Mouse (Mus musculus): ENCODE measurements around the gene Cacnb1. TPM values are rescaled to one million over a fixed set of nuclear protein-coding genes. Genes with fewer than 3 reads are reported as not detected.
A peak's percentile ranks its signal among the peaks of the same experiment; 100 is the strongest.

The Cacnb1 gene
- polyA plus RNA-seq, 2 experiments = 21.5 to 51.4 TPM

GRCm38 (mm10) chr11:98024516-98024915 lies 1.7 kb upstream of the Cacnb1 start:
- Histone ChIP-seq H3K36me3 (ENCODE audit: control insufficient read depth, insufficient read depth, low read length) (peaks cover 16% of the 10 kb centered on the region), H3K27ac (replicated peaks; ENCODE audit: low read depth, low read length) (no peak overlapping the region), H3K4me3 (replicated peaks; ENCODE audit: low read length) (no peak overlapping the region), H3K9ac (ENCODE audit: low read depth, low read length, severe bottlenecking) (no peak overlapping the region), H3K4me2 (replicated peaks; ENCODE audit: low read depth, low read length, severe bottlenecking) (no peak overlapping the region), H3K9me3 (ENCODE audit: control insufficient read depth, low read length) (no peaks in the 10 kb centered on the region), H3K4me1 (ENCODE audit: control insufficient read depth, insufficient read depth, low read length) (peaks cover 32% of the 10 kb centered on the region), H3K27me3 (ENCODE audit: control insufficient read depth, insufficient read depth, low read length) (no peaks in the 10 kb centered on the region)
- TF ChIP-seq POLR2A (IDR thresholded peaks at IDR 0.05; ENCODE audit: borderline replicate concordance, extremely low read depth, insufficient read depth, insufficient read length) = no peak
- ATAC-seq (ENCODE audit: low FRiP score, low read depth) (no peak), DNase-seq (ENCODE audit: low spot score) (no peak)
- WGBS = 85% methylated on average over 3 of the region's 3 CpGs

DNA sequence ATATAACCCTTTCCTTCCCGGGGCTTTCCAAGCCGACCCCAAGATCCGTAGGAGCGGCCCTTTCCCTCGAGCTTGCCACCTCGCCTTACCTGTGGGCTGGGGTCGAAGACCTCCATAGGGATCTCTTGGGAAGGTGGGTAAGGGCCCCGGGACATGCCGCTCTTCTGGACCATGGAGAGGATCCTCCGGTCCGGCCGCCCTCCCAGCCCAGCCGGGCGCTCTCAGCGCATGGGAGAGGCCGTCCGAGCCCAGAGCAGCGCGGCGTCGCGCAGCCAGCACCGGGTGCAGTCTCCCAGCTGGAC lies 630 bp downstream of the Cacnb1 start:
- 2% methylated on average over 19 of the region's 23 CpGs for WGBS
- Histone ChIP-seq H3K4me1 (ENCODE audit: control insufficient read depth, insufficient read depth, low read length) (peaks cover 28% of the 10 kb centered on the region), H3K4me3 (replicated peaks; ENCODE audit: low read length) (peak overlapping the region; percentile 81), H3K4me2 (replicated peaks; ENCODE audit: low read depth, low read length, severe bottlenecking) (peak overlapping the region; percentile 61), H3K9ac (ENCODE audit: low read depth, low read length, severe bottlenecking) (peak overlapping the region; percentile 78), H3K27ac (replicated peaks; ENCODE audit: low read depth, low read length) (peak overlapping the region; percentile 93), H3K27me3 (ENCODE audit: control insufficient read depth, insufficient read depth, low read length) (no peaks in the 10 kb centered on the region), H3K9me3 (ENCODE audit: control insufficient read depth, low read length) (no peaks in the 10 kb centered on the region), H3K36me3 (ENCODE audit: control insufficient read depth, insufficient read depth, low read length) (peaks cover 16% of the 10 kb centered on the region)
- DNase-seq (ENCODE audit: low spot score) (no peak), ATAC-seq (ENCODE audit: low FRiP score, low read depth) (no peak; the same call in 1 of the 2 replicates)
- no peak for TF ChIP-seq POLR2A (IDR thresholded peaks at IDR 0.05; ENCODE audit: borderline replicate concordance, extremely low read depth, insufficient read depth, insufficient read length)

GRCm38 (mm10) chr11:98021565-98022252 lies 1.1 kb downstream of the Cacnb1 start:
- Histone ChIP-seq H3K9me3 (ENCODE audit: control insufficient read depth, low read length) (no peaks in the 10 kb centered on the region), H3K4me3 (replicated peaks; ENCODE audit: low read length) (peak overlapping the region; percentile 81), H3K36me3 (ENCODE audit: control insufficient read depth, insufficient read depth, low read length) (peaks cover 21% of the 10 kb centered on the region), H3K4me2 (replicated peaks; ENCODE audit: low read depth, low read length, severe bottlenecking) (peak overlapping the region; percentile 61), H3K27ac (replicated peaks; ENCODE audit: low read depth, low read length) (peak overlapping the region; percentile 93), H3K9ac (ENCODE audit: low read depth, low read length, severe bottlenecking) (peak overlapping the region; percentile 78), H3K4me1 (ENCODE audit: control insufficient read depth, insufficient read depth, low read length) (peaks cover 28% of the 10 kb centered on the region), H3K27me3 (ENCODE audit: control insufficient read depth, insufficient read depth, low read length) (no peaks in the 10 kb centered on the region)
- 3% methylated on average over 33 of the region's 34 CpGs for WGBS
- peak; percentile 24 for ATAC-seq (ENCODE audit: low FRiP score, low read depth)
- peak; percentile 71 for DNase-seq (ENCODE audit: low spot score)
- TF ChIP-seq POLR2A (IDR thresholded peaks at IDR 0.05; ENCODE audit: borderline replicate concordance, extremely low read depth, insufficient read depth, insufficient read length) = no peak

DNA sequence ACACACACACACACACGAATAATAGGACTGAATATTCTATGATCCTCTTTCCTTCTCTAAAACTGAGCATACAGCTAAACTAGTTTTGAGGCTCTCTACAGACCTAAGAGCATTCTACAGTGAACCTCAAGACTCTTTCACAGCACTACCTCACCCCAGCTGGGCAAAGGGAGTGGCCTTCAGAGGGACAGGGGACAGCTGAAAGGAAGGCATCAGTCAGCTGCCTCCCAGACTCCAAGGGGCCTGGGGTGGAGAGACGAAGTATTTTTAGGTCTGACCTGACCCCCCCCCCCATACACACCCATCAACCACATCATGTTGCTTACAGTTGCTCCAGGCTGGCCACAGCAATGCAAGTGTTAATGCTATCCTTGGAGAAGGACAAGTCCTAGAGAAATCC lies 1.7 kb downstream of the Cacnb1 start:
- H3K4me1 ChIP-seq (ENCODE audit: control insufficient read depth, insufficient read depth, low read length) = peaks cover 28% of the 10 kb centered on the region
- no peak for TF ChIP-seq POLR2A (IDR thresholded peaks at IDR 0.05; ENCODE audit: borderline replicate concordance, extremely low read depth, insufficient read depth, insufficient read length)
- H3K4me2 ChIP-seq (replicated peaks; ENCODE audit: low read depth, low read length, severe bottlenecking) = peak overlapping the region; percentile 61
- no peak for DNase-seq (ENCODE audit: low spot score)
- peak overlapping the region; percentile 78 for H3K9ac ChIP-seq (ENCODE audit: low read depth, low read length, severe bottlenecking)
- H3K27me3 ChIP-seq (ENCODE audit: control insufficient read depth, insufficient read depth, low read length) = no peaks in the 10 kb centered on the region
- WGBS = 53% methylated on average over 2 of the region's 2 CpGs
- no peak overlapping the region for H3K27ac ChIP-seq (replicated peaks; ENCODE audit: low read depth, low read length)
- ATAC-seq (ENCODE audit: low FRiP score, low read depth) = peak; percentile 12; the same call in 1 of the 2 replicates
- peaks cover 27% of the 10 kb centered on the region for H3K36me3 ChIP-seq (ENCODE audit: control insufficient read depth, insufficient read depth, low read length)
- H3K9me3 ChIP-seq (ENCODE audit: control insufficient read depth, low read length) = no peaks in the 10 kb centered on the region
- H3K4me3 ChIP-seq (replicated peaks; ENCODE audit: low read length) = peak overlapping the region; percentile 81

DNA sequence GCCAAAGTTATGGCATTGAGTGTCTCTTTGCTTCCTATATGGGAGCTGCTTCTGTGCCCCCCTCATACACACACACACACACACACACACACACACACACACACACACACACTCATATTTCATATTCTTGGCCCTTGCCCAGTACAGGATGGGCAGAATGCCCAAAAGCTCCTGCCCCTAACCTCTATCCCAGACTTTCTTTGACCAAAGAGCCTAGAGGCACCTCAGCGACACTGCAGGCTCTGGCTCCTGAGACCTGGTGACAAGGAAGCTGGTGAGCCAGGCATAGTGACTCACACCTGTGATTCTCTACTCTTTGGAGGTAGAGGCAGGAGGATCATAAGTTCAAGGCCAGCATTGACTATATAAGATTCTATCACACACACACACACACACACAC lies 2.1 kb downstream of the Cacnb1 start:
- whole genome bisulfite sequencing = 47% methylated on average over 1 of the region's 1 CpGs
- H3K27ac ChIP-seq (replicated peaks; ENCODE audit: low read depth, low read length) = no peak overlapping the region
- no peaks in the 10 kb centered on the region for H3K9me3 ChIP-seq (ENCODE audit: control insufficient read depth, low read length)
- ATAC-seq (ENCODE audit: low FRiP score, low read depth) = no peak
- no peaks in the 10 kb centered on the region for H3K27me3 ChIP-seq (ENCODE audit: control insufficient read depth, insufficient read depth, low read length)
- H3K9ac ChIP-seq (ENCODE audit: low read depth, low read length, severe bottlenecking) = no peak overlapping the region
- H3K4me1 ChIP-seq (ENCODE audit: control insufficient read depth, insufficient read depth, low read length) = peaks cover 24% of the 10 kb centered on the region
- no peak for DNase-seq (ENCODE audit: low spot score)
- peak overlapping the region; percentile 61 for H3K4me2 ChIP-seq (replicated peaks; ENCODE audit: low read depth, low read length, severe bottlenecking)
- no peak for TF ChIP-seq POLR2A (IDR thresholded peaks at IDR 0.05; ENCODE audit: borderline replicate concordance, extremely low read depth, insufficient read depth, insufficient read length)
- H3K36me3 ChIP-seq (ENCODE audit: control insufficient read depth, insufficient read depth, low read length) = peaks cover 31% of the 10 kb centered on the region
- H3K4me3 ChIP-seq (replicated peaks; ENCODE audit: low read length) = no peak overlapping the region

Data from limb, embryonic 14.5 days (tissue).